Mouse (Mus musculus): ENCODE measurements around the gene Arsg.

GRCm38 (mm10) chr11:109496475-109496993, 23.4 kb downstream of the Arsg start:
- TF ChIP-seq CTCF (IDR thresholded peaks at IDR 0.05; ENCODE audit: borderline replicate concordance, control insufficient read depth, extremely low read depth, insufficient read depth, low read length, poor library complexity) (no peak), POLR2A (IDR thresholded peaks at IDR 0.05; ENCODE audit: control insufficient read depth, extremely low read depth, insufficient read depth, low read length, poor library complexity) (no peak)
